Mouse (Mus musculus) testis, adult 2 months (tissue): Measurements from ENCODE around the gene Mapkapk3. TPM values are rescaled to one million over a fixed set of nuclear protein-coding genes. Genes with fewer than 3 reads are reported as not detected.

ENCODE experiments used
- H3K27ac ChIP-seq: fragments of 200-500 bp; 2 replicates; pipeline ENCODE4 v1.5.1; 2012; ENCODE audit warnings: low read depth, low read length; ENCODE audit not compliant: control insufficient read depth, insufficient read depth
- H3K27me3 ChIP-seq: fragments of 200-500 bp; 2 replicates; pipeline ENCODE4 v1.6.1; 2012; ENCODE audit warnings: mild to moderate bottlenecking, low read length, moderate library complexity; ENCODE audit not compliant: control insufficient read depth, insufficient read depth
- H3K36me3 ChIP-seq: fragments of 200-500 bp; 2 replicates; pipeline ENCODE4 v1.6.1; 2012; ENCODE audit warnings: mild to moderate bottlenecking, low read length; ENCODE audit not compliant: control insufficient read depth, insufficient read depth
- H3K4me1 ChIP-seq: fragments of 200-500 bp; 2 replicates; pipeline ENCODE4 v1.6.1; 2012; ENCODE audit warnings: low read length; ENCODE audit not compliant: control insufficient read depth, insufficient read depth
- H3K4me3 ChIP-seq: fragments of 200-500 bp; 2 replicates; pipeline ENCODE4 v1.5.1; 2012; ENCODE audit warnings: low read depth, mild to moderate bottlenecking, low read length, moderate library complexity, mixed read lengths; ENCODE audit not compliant: control insufficient read depth
- CTCF ChIP-seq: fragments of 200-500 bp; IDR thresholded peaks from 2 replicates; pipeline ENCODE4 v1.5.1; 2012; ENCODE audit warnings: low read depth, mild to moderate bottlenecking, inconsistent platforms, low read length, moderate library complexity; ENCODE audit not compliant: control insufficient read depth, insufficient read depth, insufficient replicate concordance
- POLR2A ChIP-seq: fragments of 200-500 bp; IDR thresholded peaks from 2 replicates; pipeline ENCODE4 v1.6.1; 2012; ENCODE audit warnings: low read depth, mild to moderate bottlenecking, inconsistent platforms, low read length, moderate library complexity; ENCODE audit not compliant: control insufficient read depth
- polyA plus RNA-seq: library from polyadenylated mRNA; depleted of rRNA; stranded (reverse); fragments of >200 nt; gene quantifications from 2 replicates; pipeline ENCODE4 v1.2.3, GENCODE M21; 2012

The Mapkapk3 gene
- polyA plus RNA-seq, 1 experiment = 5.2 TPM

- H3K4me3 ChIP-seq = no peak overlapping the region
- H3K4me1 ChIP-seq = no peaks in the 10 kb centered on the region
- H3K27ac ChIP-seq = no peak overlapping the region
- H3K36me3 ChIP-seq = no peaks in the 10 kb centered on the region
- TF ChIP-seq CTCF = no peak
- TF ChIP-seq POLR2A = no peak
- H3K27me3 ChIP-seq = no peaks in the 10 kb centered on the region
Measured at GRCm38 (mm10) chr9:107269772-107270171, 19.9 kb downstream of the Mapkapk3 start.

- H3K4me1 ChIP-seq = no peaks in the 10 kb centered on the region
- TF ChIP-seq CTCF (no peak), POLR2A (no peak)
- H3K27me3 ChIP-seq = no peaks in the 10 kb centered on the region
- H3K36me3 ChIP-seq = no peaks in the 10 kb centered on the region
- H3K4me3 ChIP-seq = no peak overlapping the region
- H3K27ac ChIP-seq = no peak overlapping the region
Measured at GRCm38 (mm10) chr9:107267721-107268402, 21.8 kb downstream of the Mapkapk3 start.

GRCm38 (mm10) chr9:107267028-107267427, 22.6 kb downstream of the Mapkapk3 start:
- Histone ChIP-seq H3K27ac (no peak overlapping the region), H3K4me3 (no peak overlapping the region), H3K36me3 (no peaks in the 10 kb centered on the region), H3K27me3 (no peaks in the 10 kb centered on the region), H3K4me1 (no peaks in the 10 kb centered on the region)
- TF ChIP-seq POLR2A = no peak
- no peak for TF ChIP-seq CTCF

- Histone ChIP-seq H3K36me3 (no peaks in the 10 kb centered on the region), H3K4me1 (no peaks in the 10 kb centered on the region), H3K4me3 (no peak overlapping the region), H3K27me3 (no peaks in the 10 kb centered on the region), H3K27ac (no peak overlapping the region)
- no peak for TF ChIP-seq CTCF
Measured at GRCm38 (mm10) chr9:107264731-107265130, 24.9 kb downstream of the Mapkapk3 start.

GRCm38 (mm10) chr9:107263912-107264311, 25.8 kb downstream of the Mapkapk3 start:
- TF ChIP-seq CTCF = no peak
- no peak for TF ChIP-seq POLR2A
- Histone ChIP-seq H3K36me3 (no peaks in the 10 kb centered on the region), H3K27me3 (no peaks in the 10 kb centered on the region), H3K27ac (no peak overlapping the region), H3K4me1 (no peaks in the 10 kb centered on the region), H3K4me3 (no peak overlapping the region)

GRCm38 (mm10) chr9:107262375-107262774, 27.3 kb downstream of the Mapkapk3 start:
- H3K4me1 ChIP-seq = no peaks in the 10 kb centered on the region
- no peaks in the 10 kb centered on the region for H3K36me3 ChIP-seq
- H3K27ac ChIP-seq = no peak overlapping the region
- H3K27me3 ChIP-seq = no peaks in the 10 kb centered on the region
- TF ChIP-seq CTCF (no peak), POLR2A (no peak)
- H3K4me3 ChIP-seq = no peak overlapping the region

- Histone ChIP-seq H3K36me3 (no peaks in the 10 kb centered on the region), H3K4me3 (no peak overlapping the region), H3K4me1 (no peaks in the 10 kb centered on the region), H3K27me3 (no peaks in the 10 kb centered on the region), H3K27ac (no peak overlapping the region)
- TF ChIP-seq CTCF (no peak), POLR2A (no peak)
Measured at GRCm38 (mm10) chr9:107261792-107262191, 27.9 kb downstream of the Mapkapk3 start.
